Mouse (Mus musculus): ENCODE data around the gene Diaph3.

- TF ChIP-seq GATA1 (IDR thresholded peaks at IDR 0.05; ENCODE audit: low read length) (no peak), TAL1 (IDR thresholded peaks at IDR 0.05; ENCODE audit: low read length) (no peak)
Measured at GRCm38 (mm10) chr14:86729617-86730098, 411.4 kb downstream of the Diaph3 start.

Measured in erythroblast, embryonic 14.5 days (primary cell).